Mouse (Mus musculus): Measurements from ENCODE around the gene Efna4.

Gene Efna4

DNA sequence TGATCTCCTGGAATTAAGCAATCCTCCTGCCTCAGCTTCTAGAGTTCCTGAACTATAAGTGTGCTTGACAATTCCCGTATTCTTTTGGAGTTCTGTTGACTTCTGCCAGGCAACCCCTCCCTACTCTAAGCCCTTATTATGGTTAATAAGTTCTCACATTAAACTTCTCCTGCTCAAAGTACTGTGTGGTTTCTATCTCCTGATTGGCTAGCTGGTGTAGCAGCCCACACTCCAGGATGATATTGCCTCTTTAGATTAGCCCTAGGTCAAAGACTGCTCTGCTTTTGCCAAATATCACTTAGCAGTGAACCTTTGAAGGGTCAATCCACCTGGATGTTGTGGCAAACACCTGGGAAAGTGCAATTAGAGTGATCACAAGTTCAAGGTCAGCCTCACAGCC lies 37.8 kb downstream of the Efna4 start:
- no peak for DNase-seq

DNA sequence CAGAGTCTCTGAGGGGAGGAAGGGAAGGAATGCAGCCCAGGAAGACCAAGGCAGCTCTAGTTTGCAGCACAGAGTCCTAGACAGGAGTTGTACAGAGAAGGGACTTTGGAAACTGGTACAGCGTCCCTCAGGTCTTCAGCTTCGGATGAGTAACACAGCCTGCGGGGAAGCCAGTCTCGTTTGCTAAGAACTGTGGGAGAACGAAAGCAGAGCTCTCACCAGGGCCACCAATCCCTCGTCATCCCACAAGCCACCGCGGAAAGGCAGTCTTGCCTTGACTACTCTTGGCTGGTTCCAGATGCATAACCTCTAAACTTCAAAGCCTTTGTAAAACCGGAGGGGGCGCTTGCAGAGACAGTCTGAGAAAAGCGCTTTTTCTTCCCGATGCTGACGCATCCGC lies 38.3 kb downstream of the Efna4 start:
- DNase-seq = peak; percentile 44

DNA sequence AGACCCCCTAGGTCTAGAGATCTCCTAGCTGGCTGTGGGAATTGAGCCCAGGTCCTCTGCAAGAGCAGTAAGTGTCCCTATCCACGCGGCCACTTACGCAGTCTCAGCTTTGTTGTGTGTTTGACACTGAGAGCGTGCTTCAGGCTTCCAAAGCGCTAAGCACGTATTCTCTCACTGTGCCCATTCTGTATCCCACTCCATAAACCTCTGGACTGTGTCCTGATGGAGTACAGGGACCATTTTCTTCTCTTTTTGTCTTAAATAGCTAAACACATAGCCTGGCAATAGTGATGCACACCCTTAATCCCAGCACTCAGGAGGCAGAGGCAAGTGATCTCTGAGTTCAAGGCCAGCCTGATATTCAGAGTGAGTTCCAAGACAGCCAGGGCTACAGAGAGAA lies 38.9 kb downstream of the Efna4 start:
- no peak for DNase-seq

DNA sequence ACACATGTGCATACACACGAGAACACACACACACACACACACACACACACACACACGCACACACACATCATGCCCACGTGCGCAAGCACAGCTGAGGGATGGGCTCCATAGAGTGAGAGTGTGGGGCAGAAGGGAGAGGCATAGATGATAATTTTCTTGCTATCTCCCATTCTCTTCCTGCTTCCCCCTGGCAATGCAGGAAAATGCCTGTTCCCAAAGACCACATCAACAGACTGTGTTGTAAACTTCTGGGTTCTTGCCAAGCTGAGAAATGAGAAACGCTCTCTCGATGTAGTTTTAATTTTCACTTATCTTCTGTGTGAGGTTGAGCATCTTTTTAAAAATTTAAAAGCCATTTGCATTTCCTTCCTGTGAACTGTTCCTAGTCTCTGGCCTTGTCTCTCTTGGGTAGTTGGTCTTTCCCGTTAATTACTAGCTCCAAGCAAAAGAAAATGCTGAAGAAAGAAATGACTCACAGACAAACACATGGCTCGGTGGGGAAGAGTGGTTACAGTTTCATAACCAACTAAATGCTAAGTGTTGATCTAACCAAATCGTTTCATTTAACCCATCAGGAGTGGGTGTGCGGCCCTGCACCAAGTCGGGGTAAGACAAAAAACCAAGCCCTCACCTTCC lies 40.9 kb downstream of the Efna4 start:
- DNase-seq = no peak

DNA sequence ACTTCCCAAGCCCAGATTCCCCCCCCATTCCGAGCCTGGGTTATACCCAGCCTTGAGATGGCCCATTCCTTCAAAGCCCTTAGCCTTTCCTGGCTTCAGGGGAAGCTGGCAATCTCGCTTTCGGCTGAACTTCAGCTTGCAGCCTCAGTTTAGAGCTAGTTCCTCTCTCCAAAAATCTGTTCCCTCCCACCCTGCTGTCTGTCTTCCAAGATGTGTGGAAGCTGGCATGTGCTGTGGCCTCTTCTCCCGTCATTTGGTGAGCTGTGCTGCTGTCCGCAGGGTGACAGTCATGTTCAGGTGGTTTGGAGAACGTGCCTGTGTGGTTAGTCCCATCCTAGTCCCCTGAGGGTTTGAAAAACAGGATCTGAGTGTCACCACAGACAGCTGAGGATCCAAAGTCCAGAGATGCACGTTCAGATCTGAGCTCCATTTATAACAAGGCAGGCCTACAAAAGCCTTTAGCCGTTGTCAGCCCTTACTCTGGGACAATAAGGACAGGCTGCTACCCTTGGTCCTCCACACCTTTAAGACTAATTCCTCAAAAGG lies 42.1 kb downstream of the Efna4 start:
- no peak for DNase-seq

DNA sequence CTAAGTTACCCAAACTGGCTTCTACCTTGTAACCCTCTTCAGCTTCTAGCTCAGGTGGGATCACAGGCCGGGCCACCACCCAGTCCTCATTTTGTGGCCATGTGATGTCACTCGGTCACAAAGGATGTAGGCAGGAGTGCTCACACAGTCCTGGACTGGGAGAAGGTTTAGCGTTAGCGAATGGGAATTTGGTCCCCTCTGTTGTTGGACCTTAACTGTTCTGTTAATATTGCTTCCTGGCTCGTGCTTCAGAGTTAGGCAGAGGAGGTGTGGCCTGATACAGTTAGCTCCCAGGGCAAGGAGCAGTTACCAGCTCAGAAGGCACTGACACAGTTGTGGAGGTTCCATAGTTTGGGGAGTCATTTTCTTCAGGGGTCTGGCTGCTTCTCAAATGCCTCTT lies 43.6 kb downstream of the Efna4 start:
- DNase-seq = no peak

DNA sequence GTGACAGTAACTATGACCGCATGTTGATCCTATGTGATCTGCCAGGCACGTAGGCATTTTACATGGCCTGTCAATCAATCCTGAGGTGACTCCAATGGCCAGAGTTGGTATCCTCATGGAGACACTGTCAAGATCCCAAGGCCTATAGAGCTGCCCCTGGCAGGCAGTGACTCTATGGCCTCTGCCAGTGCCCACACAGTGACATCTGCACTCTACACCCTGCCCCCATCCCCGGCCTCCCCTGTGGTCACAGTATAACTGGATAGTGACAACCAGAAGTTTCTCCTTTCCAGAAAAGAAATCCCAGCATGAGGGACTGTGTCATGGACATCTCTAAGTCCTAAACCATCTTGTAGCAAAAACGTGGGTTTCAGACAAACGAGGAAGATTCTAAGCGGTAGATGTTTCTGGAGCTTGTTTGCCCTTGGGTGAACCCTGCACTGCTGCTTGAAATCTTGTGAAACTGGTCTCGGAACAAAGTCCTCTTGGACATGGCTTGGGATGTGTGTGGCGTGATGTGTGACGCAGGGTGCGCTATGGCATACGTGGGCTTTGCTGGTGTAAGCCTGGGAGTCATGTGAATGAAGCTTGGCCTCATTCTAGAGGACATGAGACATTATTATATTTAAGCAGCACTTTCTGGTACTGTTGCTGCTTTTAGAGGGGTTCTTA lies 44.4 kb downstream of the Efna4 start:
- no peak for DNase-seq

DNA sequence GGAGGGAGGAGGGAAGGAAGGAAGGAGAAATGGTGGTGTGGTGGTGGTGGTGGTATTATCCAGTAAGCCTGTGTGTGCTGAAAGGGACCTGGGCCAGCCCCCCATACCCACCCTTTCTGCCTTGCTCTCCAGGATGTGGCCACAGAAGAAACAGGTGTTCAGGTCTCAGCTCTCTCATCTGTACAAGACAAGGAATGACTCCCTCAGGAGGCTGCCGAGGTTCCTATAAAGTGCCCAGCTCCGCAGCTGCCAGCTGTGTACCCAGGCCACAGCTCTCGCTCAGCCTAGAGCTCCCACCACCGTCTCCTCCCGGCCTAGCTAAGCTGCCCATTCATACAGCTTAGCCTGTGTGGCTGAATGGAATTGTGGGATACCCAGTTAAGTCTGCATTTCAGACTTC lies 45.5 kb downstream of the Efna4 start:
- no peak for DNase-seq

DNA sequence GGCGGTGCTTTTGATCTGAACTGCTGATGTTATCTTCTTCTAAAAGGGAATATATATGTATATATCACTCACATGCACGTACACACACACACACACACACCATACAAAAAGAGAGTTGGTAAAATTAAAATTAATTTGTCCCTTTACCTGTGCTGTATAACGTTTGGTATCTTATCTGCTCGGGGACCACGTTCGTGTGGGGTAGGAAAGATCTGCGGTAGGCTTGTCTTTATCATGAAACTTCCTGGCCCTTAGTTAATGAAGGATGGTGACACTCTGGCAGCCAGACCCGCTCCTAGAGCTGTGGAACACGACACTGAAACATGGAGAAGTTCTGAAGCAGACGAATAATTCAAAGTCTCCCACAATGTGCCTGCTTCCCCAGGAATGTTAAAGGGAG lies 46.0 kb downstream of the Efna4 start:
- no peak for DNase-seq

DNA sequence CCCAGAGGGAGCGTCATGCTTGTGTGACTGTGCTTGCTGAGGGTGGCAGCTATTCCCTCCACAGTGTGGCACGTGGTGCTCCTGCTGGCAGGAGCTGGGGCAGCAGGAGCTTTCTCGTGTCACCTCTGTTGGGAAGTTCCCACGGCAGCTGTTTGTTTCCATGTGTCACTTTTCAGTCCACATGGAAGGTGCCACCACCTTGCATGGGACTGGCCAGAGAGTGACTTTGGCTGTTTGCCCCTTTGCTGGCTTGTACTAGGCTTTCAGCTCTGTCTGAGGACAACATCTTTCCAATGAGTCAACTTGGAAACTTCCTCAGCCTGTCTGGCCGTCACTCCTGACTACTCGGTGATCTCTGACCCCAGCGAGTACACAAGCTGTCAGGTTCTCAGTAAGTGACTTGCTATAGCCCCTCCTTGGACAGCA lies 49.3 kb downstream of the Efna4 start:
- no peak for DNase-seq

DNA sequence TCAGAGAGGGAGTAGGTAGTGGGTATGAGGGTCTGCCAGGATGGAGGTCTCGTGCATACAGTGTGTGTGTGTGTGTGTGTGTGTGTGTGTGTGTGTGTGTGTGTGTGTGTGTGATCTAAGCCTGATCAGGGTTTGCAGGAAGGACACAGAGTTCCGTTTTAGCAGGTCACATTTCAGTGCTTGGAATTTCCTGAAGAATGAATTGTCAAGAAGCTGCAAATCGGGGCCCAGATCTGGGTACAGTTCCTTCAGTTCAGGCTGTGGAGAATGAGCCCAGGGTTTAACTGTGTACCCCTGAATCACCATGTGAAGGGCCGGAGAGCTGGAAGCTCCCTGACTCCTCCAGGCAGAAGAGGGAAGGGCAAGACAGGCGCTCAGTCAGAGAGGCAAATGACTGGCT lies 50.5 kb downstream of the Efna4 start:
- no peak for DNase-seq

DNA sequence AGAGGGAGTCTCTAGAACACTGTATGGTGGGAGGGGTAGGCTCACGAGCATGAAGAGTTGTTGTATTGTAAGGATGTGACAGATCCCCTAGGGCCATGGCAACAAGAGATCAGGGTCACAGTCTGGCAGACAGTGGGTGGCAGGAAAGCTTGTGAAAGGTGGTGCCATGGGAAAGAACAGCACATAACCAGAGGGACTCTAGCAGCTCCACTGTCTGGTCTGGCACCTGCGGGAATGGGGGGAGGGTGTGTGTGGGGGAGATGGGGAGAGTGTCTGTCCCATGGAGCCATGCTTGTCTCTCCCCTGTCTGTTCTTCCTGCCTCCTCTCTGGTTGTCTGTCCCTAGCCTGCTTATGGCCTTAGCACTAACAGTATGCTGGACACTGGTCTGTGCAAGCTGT lies 52.3 kb downstream of the Efna4 start:
- no peak for DNase-seq

DNA sequence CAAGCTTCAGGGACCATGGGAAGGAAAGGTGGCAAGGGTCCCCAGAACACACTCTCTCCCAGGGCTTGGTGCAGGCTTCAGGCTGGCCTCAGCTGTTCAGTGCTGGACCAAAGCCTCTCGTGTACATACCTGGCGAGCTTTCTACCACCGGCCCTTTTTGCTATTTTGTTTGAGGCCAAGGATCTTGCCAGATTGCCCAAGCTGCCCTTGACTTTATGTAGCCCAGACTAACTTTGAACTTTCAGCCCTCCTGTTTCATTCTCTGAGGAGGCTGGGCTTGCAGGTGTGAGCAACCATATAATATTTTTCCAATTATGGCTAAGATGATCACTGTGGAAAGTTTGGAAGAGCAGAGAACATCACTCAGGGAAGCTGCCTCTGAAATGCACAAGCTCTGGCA lies 53.6 kb downstream of the Efna4 start:
- DNase-seq = no peak
